Comparison of ENCODE assay signal across 23 mouse cellular contexts in the genomic region with DNA sequence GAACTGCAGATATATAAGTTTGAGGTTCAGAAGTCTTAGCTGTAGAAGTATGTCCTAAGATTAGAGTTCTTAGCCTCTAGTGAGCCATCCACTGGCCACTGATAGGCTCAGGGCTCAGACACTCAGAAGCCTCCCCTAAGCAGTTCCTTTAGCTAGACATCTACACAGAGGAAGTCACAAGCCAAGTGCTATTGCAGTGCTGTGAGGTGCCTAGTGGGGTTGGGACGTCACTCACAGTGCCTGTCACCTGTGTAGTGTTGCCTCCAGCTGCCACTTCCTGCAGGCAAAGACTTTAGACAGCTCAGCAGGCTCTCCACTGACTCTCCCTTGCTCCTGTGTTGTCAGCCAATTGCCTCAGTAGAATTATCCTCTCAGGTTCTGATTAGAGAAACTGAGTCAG.
A peak's percentile ranks its signal among the peaks of the same experiment; 100 is the strongest.
DNase-seq lines count a peak whose midpoint lies in the region; ATAC-seq and TF ChIP-seq lines count a peak whose summit lies in the region.
"Had no signal": no experiment of that assay in that cellular context is flagged by ENCODE, and none has a peak within 500 bp of the region (broad histone marks: within the 10 kb centered on the region; RNA-seq: fewer than 3 reads in every experiment).

No protein-coding gene starts in this region.

- no peaks in the 10 kb centered on the region for H3K36me3 ChIP-seq in spleen, adult 2 months (ENCODE audit: control insufficient read depth, insufficient read depth, low read length)
- H3K36me3 ChIP-seq in forebrain, embryonic 13.5 days (ENCODE audit: poor library complexity, severe bottlenecking): no peaks in the 10 kb centered on the region
- H3K36me3 ChIP-seq: hindbrain, embryonic 13.5 days; intestine, embryonic 15.5 days; midbrain, embryonic 12.5 days; neural tube, embryonic 13.5 days; stomach, embryonic 15.5 days had no signal

- TF ChIP-seq CTCF in spleen, adult 2 months (IDR thresholded peaks at IDR 0.05; ENCODE audit: extremely low read depth, insufficient read depth, insufficient read length, insufficient replicate concordance): no peak

- no peaks in the 10 kb centered on the region for H3K4me1 ChIP-seq in spleen, adult 2 months (ENCODE audit: control insufficient read depth, insufficient read depth, insufficient read length)
- H3K4me1 ChIP-seq in forebrain, embryonic 13.5 days: no peaks in the 10 kb centered on the region
- H3K4me1 ChIP-seq: hindbrain, embryonic 13.5 days; intestine, embryonic 15.5 days; midbrain, embryonic 12.5 days; neural tube, embryonic 13.5 days; stomach, embryonic 15.5 days had no signal

- no peak overlapping the region for H3K9ac ChIP-seq in forebrain, embryonic 13.5 days
- H3K9ac ChIP-seq: hindbrain, embryonic 13.5 days; intestine, embryonic 15.5 days; lung, embryonic 14.5 days; midbrain, embryonic 12.5 days; neural tube, embryonic 13.5 days; stomach, embryonic 15.5 days had no signal

- peak; percentile 3 to 25 for DNase-seq in spleen, adult 2 months (ENCODE audit: low read depth in 1 of 2, low spot score in 2 of 2)
- no peak for DNase-seq in spleen, adult 18-20 months
- DNase-seq in thymus, postnatal 0 days (ENCODE audit: low spot score): peak; percentile 87
- DNase-seq in gastrocnemius, postnatal 36 days: no peak
- DNase-seq in urinary bladder, postnatal 14 days (ENCODE audit: low spot score): no peak
- DNase-seq: adrenal gland, postnatal 25 days; cerebellum, adult 11 months; cerebellum, postnatal 36 days; gastrocnemius, postnatal 14 days; kidney, postnatal 4 days; lung, embryonic 14.5 days; lung, postnatal 4 days had no signal

- no peaks in the 10 kb centered on the region for H3K27me3 ChIP-seq in spleen, adult 2 months (ENCODE audit: control insufficient read depth, insufficient read depth, low read length)
- no peaks in the 10 kb centered on the region for H3K27me3 ChIP-seq in forebrain, embryonic 13.5 days
- H3K27me3 ChIP-seq: hindbrain, embryonic 13.5 days; intestine, embryonic 15.5 days; midbrain, embryonic 12.5 days; neural tube, embryonic 13.5 days; Patski; stomach, embryonic 15.5 days had no signal

- no peak overlapping the region for H3K4me3 ChIP-seq in spleen, adult 2 months (ENCODE audit: extremely low read depth, insufficient read depth, insufficient read length)
- H3K4me3 ChIP-seq in forebrain, embryonic 13.5 days: no peak overlapping the region
- H3K4me3 ChIP-seq: erythroblast, embryonic 14.5 days; hindbrain, embryonic 13.5 days; intestine, embryonic 15.5 days; midbrain, embryonic 12.5 days; neural tube, embryonic 13.5 days; stomach, embryonic 15.5 days had no signal

- H3K27ac ChIP-seq in spleen, adult 2 months (ENCODE audit: insufficient read depth, low read length): no peak overlapping the region
- no peak overlapping the region for H3K27ac ChIP-seq in forebrain, embryonic 13.5 days
- H3K27ac ChIP-seq: hindbrain, embryonic 13.5 days; intestine, embryonic 15.5 days; midbrain, embryonic 12.5 days; neural tube, embryonic 13.5 days; stomach, embryonic 15.5 days had no signal

- no peak for TF ChIP-seq POLR2A in spleen, adult 2 months (IDR thresholded peaks at IDR 0.05; ENCODE audit: low read depth, low read length)

- no peak overlapping the region for H3K4me2 ChIP-seq in forebrain, embryonic 13.5 days
- H3K4me2 ChIP-seq: hindbrain, embryonic 13.5 days; intestine, embryonic 15.5 days; liver, embryonic 11.5 days; lung, embryonic 14.5 days; midbrain, embryonic 12.5 days; neural tube, embryonic 13.5 days; stomach, embryonic 15.5 days had no signal

- 17% methylated on average over 1 of the region's 1 CpGs for WGBS in spleen, adult 2 months
- WGBS in forebrain, embryonic 13.5 days: 68% methylated on average over 1 of the region's 1 CpGs

- ATAC-seq in megakaryocyte, adult 5-6 weeks (ENCODE audit: poor library complexity, severe bottlenecking): peak; percentile 76
- no peak for ATAC-seq in forebrain, embryonic 13.5 days
- ATAC-seq: forebrain, embryonic 14.5 days; intestine, embryonic 15.5 days; Patski had no signal

- intact Hi-C loops in gastrocnemius, postnatal 36 days (cut with DNase I): no loop called here

- no peaks in the 10 kb centered on the region for H3K9me3 ChIP-seq in forebrain, embryonic 13.5 days (replicated peaks)
- H3K9me3 ChIP-seq: hindbrain, embryonic 13.5 days; intestine, embryonic 15.5 days; midbrain, embryonic 12.5 days; neural tube, embryonic 13.5 days; stomach, embryonic 15.5 days had no signal

Comparison
In these comparisons a context has a peak if more than half of its experiments do, and no peak if none do; other contexts are left out.
1. DNase-seq: peak in spleen, adult 2 months (2 of 2) and thymus, postnatal 0 days (single experiment); none in spleen, adult 18-20 months (0 of 2), gastrocnemius, postnatal 36 days (0 of 2) and urinary bladder, postnatal 14 days (single experiment).